Mouse (Mus musculus): ENCODE data around the gene Pax6.

- TF ChIP-seq CTCF (IDR thresholded peaks at IDR 0.05; ENCODE audit: extremely low read depth, insufficient read depth, insufficient read length, insufficient replicate concordance), result no peak
- TF ChIP-seq POLR2A (IDR thresholded peaks at IDR 0.05; ENCODE audit: low read depth, low read length), result no peak
Observed at GRCm38 (mm10) chr2:105710511-105710910, 41.8 kb downstream of the Pax6 start.

Measured in spleen, adult 2 months (tissue).